Mouse (Mus musculus): ENCODE results near the gene Nfu1.
"Not testable (repeated sequence)": the region's sequence is repeated elsewhere in the genome, so short reads cannot be mapped to it uniquely, and the experiment has no call there.

Nfu1 gene

GRCm38 (mm10) chr6:87026980-87027379 is 17.9 kb downstream of the Nfu1 start:
- DNase-seq (ENCODE audit: low spot score in 2 of 2) = no peak

- no peak for DNase-seq (ENCODE audit: low spot score in 2 of 2)
These were observed 19.8 kb downstream of the Nfu1 start for GRCm38 (mm10) chr6:87028881-87029280.

- not testable (repeated sequence) for DNase-seq (ENCODE audit: low spot score in 2 of 2)
These were observed 22.3 kb downstream of the Nfu1 start for GRCm38 (mm10) chr6:87031310-87031709.

- DNase-seq (ENCODE audit: low spot score in 2 of 2) = no peak
These were observed 23.4 kb downstream of the Nfu1 start for GRCm38 (mm10) chr6:87032401-87032800.

GRCm38 (mm10) chr6:87034395-87034794 is 25.4 kb downstream of the Nfu1 start:
- no peak for DNase-seq (ENCODE audit: low spot score in 2 of 2)

GRCm38 (mm10) chr6:87037826-87038620 is 29.0 kb downstream of the Nfu1 start:
- DNase-seq (ENCODE audit: low spot score in 2 of 2) = no peak

- DNase-seq (ENCODE audit: low spot score in 2 of 2) = no peak
These were observed 30.1 kb downstream of the Nfu1 start for GRCm38 (mm10) chr6:87039161-87039560.

- DNase-seq (ENCODE audit: low spot score in 2 of 2) = peak; percentile 36 to 48
These were observed 31.9 kb downstream of the Nfu1 start for GRCm38 (mm10) chr6:87040971-87041370.

- no peak for DNase-seq (ENCODE audit: low spot score in 2 of 2)
These were observed 32.4 kb downstream of the Nfu1 start for GRCm38 (mm10) chr6:87041431-87041830.

GRCm38 (mm10) chr6:87042004-87042336 is 32.9 kb downstream of the Nfu1 start:
- no peak for DNase-seq (ENCODE audit: low spot score in 2 of 2)

GRCm38 (mm10) chr6:87042337-87043130 is 33.5 kb downstream of the Nfu1 start, which contains the start of gene Gfpt1:
Gfpt1 (plus strand) TSS chr6:87042846.
- peak; percentile 95 for DNase-seq (ENCODE audit: low spot score in 2 of 2)

- no peak for DNase-seq (ENCODE audit: low spot score in 2 of 2)
These were observed 34.1 kb downstream of the Nfu1 start for GRCm38 (mm10) chr6:87043131-87043516.

- DNase-seq (ENCODE audit: low spot score in 2 of 2) = no peak
These were observed 35.9 kb downstream of the Nfu1 start for GRCm38 (mm10) chr6:87044895-87045294.

- DNase-seq (ENCODE audit: low spot score in 2 of 2) = no peak
These were observed 36.5 kb downstream of the Nfu1 start for GRCm38 (mm10) chr6:87045507-87045906.

GRCm38 (mm10) chr6:87048712-87049111 is 39.7 kb downstream of the Nfu1 start:
- DNase-seq (ENCODE audit: low spot score in 2 of 2) = not testable (repeated sequence)

- DNase-seq (ENCODE audit: low spot score in 2 of 2) = no peak
These were observed 42.9 kb downstream of the Nfu1 start for GRCm38 (mm10) chr6:87051886-87052425.

GRCm38 (mm10) chr6:87054193-87054592 is 45.2 kb downstream of the Nfu1 start:
- DNase-seq (ENCODE audit: low spot score in 2 of 2) = no peak

GRCm38 (mm10) chr6:87059754-87060153 is 50.7 kb downstream of the Nfu1 start:
- DNase-seq (ENCODE audit: low spot score in 2 of 2) = no peak

GRCm38 (mm10) chr6:87063586-87063985 is 54.5 kb downstream of the Nfu1 start:
- DNase-seq (ENCODE audit: low spot score in 2 of 2) = no peak

- DNase-seq (ENCODE audit: low spot score in 2 of 2) = no peak
These were observed 59.2 kb downstream of the Nfu1 start for GRCm38 (mm10) chr6:87068209-87068608.

GRCm38 (mm10) chr6:87069195-87069900 is 60.3 kb downstream of the Nfu1 start:
- no peak for DNase-seq (ENCODE audit: low spot score in 2 of 2)

- DNase-seq (ENCODE audit: low spot score in 2 of 2) = no peak
These were observed 61.6 kb downstream of the Nfu1 start for GRCm38 (mm10) chr6:87070641-87071040.
